Mouse (Mus musculus) heart, adult 8-10 months (tissue): ENCODE data around the gene Oit3. TPM values are rescaled to one million over a fixed set of nuclear protein-coding genes. Genes with fewer than 3 reads are reported as not detected.
A peak's percentile ranks its signal among the peaks of the same experiment; 100 is the strongest.
"Not testable (repeated sequence)": the region's sequence is repeated elsewhere in the genome, so short reads cannot be mapped to it uniquely, and the experiment has no call there.

Experiments
- DNase-seq: peaks from one replicate; pipeline ENCODE4 v3.0.0; 2022; ENCODE audit warnings: low spot score
- total RNA-seq, 4 experiments: library from RNA; stranded (reverse); gene quantifications; 2 replicates each; pipeline ENCODE4 v1.2.4; 2022

Oit3 gene
- total RNA-seq, 4 experiments from 2014 or later: 0.31 TPM; not detected in 3

GRCm38 (mm10) chr10:59429448-59430135 is 12.0 kb downstream of the Oit3 start:
- no peak for DNase-seq

DNA sequence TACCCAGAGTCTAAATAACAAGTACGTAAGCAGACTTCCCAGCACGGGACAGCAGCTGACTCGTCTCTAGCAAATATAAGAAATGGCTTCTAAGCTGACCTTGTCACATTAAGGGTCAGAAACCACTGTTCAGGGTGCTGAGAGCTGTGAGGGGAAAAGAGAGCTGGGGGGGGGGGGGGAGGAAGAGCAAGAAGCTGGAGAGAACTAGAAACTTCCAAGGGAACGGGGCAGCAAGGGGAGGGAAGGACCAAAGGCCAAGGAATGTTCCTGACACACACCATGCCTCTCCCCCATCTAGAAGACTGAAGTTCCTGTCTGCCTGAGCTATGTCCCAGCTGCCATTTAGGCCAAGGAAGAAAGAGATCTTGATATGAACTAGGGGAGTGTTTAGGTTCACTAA is 15.2 kb downstream of the Oit3 start:
- no peak for DNase-seq

- DNase-seq: peak; percentile 69
These were observed 16.2 kb downstream of the Oit3 start for GRCm38 (mm10) chr10:59425369-59425768.

GRCm38 (mm10) chr10:59424453-59424852 is 17.1 kb downstream of the Oit3 start:
- no peak for DNase-seq

DNA sequence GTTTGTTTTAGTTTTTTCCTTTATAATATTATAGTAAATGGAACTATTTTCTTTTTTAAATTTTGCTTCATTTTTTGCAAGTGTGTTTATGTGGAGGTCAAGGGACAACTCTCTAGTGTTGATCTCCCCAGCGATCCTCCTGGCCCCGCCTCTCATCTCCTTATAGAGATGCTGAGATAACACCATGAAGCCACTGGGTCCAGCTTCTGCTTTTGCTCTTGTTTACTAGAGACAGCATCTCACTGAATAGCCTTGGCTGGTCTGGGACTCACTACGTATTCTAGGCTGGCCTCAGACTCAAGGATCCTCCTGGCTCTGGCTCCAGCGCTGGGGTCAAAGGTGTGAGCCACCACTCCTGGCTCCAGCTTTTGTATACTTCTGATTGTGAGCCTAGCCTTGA is 22.1 kb downstream of the Oit3 start:
- no peak for DNase-seq

DNA sequence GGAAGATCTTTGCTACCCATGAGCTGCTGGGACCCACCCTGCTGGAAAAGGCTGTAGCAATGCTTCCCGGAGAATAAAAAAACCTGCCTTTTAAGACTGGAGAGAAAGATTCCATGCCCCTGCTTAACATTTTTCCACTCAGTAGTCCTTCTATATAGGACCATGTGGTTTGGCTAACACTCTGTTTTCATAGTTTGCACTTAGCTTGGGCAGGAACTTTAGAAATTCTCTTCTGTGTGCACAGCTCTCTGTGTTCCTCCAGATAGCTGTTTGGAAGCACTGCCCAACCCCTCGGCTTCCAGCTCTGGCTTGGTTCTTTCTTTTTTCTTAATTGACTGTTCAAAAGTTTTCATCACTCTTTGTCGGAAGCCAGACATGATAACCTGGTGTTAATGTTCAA is 25.0 kb downstream of the Oit3 start:
- DNase-seq: no peak

DNA sequence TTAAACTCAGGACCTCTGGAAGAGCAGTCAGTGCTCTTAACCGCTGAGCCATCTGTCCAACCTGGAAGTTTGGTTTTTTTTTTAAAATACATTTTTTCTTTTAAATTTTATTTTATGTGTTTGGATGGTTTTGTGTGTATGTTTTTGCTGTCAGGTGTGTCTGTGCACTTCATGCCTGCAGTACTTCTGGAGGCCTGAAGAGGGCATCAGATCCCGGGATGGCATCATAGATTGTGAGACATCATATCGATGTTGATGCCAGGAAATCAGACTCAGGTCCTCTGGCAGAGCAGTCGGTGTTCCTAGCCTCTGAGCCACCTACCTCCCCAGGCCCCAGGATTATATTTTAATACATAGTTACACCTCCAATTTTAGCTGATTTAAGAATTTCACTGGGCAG is 27.9 kb downstream of the Oit3 start:
- no peak for DNase-seq

DNA sequence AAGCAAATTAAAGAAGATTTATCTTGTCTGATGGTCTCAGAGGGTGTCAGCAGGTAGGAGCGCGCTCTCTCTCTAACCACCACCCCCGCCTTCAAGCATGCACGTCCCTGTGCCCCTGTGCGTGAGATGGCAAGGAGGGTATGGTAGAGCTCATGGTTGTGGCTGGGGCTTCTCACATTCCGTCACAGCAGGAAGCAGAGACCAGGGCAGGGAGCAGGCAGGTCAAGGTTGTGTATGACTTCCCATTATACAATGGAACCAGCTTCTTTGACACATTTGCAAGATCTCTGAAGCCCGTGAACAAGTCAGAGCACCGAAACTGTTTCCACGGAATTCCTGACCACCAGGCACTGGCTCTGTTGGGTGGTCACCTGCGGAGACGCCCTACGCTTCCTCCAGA is 31.3 kb downstream of the Oit3 start:
- no peak for DNase-seq

GRCm38 (mm10) chr10:59408499-59408898 is 33.1 kb downstream of the Oit3 start:
- DNase-seq: no peak

DNA sequence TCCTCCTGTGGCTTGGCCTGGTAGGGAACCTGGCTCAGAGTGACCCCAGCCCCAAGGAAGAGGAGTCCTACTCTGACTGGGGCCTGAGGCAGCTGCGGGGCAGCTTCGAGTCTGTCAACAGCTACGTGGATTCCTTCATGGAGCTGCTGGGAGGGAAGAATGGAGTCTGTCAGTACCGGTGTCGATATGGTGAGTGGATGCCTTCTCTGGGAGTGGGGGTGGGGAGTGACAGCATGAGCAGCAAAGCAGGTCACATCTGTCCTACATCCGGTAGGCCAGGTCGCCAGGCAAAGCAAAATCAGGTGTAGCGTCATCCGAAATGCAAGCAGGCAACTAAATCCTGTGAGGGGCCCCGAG is 37.8 kb downstream of the Oit3 start:
- no peak for DNase-seq

DNA sequence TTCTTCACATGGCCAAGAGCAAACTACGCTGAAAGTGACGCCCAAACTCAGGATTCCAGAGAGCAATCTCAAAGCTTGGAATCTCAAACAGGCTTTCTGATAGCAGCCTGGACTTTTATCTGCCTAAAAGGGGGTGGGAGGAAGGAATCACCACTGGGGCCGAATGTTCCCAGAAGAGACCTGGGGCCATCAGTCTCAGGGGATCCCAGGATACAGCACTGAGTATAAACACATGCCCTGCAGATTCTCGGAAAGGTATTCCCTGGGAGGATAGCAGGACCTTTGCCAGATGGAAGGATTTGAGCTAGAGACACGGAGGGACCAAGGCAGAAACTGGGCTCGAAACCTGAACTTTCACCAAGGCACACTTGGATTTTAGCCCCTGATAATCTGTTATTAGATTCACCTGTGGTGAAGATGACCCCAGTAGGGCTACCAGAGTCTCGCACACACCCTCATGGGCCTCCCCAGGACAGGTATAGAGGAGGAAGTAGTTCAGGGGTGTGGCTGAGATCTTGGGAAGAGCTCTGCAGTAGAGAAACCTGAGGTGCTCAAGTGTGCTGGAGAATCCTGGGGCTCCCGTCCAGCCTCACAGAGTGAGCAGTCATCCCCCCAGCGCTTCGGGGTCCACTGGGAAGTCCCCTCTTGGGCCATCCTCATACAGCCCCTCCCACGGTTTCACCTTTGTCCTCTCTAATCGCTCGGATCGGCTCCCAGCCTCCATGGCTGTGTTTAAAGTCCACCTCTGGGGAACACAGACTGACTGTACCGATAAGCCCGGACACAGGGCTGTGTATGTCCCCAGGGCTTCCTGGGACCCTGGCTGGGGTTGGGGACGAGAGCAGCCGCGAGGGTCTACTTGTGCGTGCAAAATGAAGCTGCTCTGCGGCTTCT is 38.4 kb downstream of the Oit3 start, which contains the start of gene Pla2g12b:
Gene Pla2g12b (plus strand): TSS at position 762 of the 894 bp plus-strand sequence.
- DNase-seq: no peak

GRCm38 (mm10) chr10:59395461-59395860 is 46.1 kb downstream of the Oit3 start, which contains the start of gene Gm10273:
Gene Gm10273 (plus strand): TSS chr10:59395632.
- DNase-seq: not testable (repeated sequence)

- no peak for DNase-seq
These were observed 49.7 kb downstream of the Oit3 start for GRCm38 (mm10) chr10:59391907-59392306.

DNA sequence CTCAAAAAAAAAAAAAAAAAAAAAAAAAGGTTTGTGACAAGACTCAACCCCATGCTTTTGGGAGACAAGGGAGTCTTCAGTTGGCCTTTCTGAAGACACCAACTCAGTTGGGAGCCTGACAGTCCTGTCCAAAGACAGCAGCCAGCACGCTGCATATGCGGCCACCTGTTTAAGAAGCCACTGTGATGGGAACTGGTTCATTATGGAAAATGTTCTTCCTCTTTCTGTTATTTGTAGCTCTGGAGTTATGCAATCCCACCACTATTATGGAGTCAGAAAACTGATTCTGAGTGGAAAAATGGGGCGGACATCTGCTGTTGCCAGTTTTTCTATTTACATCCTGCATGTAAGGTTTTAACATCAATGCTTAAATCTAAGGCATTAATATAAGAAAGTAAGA is 51.9 kb downstream of the Oit3 start:
- no peak for DNase-seq

DNA sequence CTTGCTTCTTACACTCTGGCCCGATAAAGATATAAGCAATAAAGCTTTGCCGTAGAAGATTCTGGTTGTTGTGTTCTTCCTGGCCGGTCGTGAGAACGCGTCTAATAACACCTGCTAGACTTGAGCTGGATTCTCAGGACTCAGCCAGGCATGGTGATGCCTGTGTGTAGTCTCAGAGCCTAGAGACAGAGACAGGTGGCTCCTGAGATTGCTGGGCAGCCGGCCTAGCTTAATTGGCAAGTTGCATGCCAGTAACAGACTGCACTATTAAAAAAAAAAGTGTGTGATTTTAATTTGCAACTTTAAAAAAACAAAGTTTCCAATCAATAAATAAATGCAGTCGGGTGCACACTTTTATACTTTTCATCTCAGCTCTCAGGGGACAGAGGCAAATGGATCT is 54.6 kb downstream of the Oit3 start:
- DNase-seq: no peak

- DNase-seq: not testable (repeated sequence)
These were observed 60.0 kb downstream of the Oit3 start for GRCm38 (mm10) chr10:59381563-59381962.

- DNase-seq: no peak
These were observed 61.2 kb downstream of the Oit3 start for GRCm38 (mm10) chr10:59380411-59380821.

DNA sequence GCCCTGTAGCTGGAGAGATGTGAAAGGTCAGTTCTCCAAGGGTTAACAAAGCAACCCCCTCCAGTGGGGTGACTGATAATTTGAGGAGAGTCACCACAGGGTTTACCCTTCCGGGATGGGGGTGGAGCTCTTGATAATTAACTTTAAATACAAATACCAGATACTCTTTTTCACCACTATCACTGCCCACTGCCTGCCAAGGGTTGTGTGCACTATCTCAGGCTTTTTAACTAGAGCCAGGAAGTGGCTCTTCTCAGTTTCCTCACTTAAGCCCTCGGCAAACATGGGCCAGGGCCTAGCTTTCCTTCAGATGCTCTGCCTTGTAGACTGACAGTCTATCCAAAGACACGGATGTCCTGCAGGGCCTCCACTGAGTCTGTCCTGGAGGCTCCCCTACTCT is 61.7 kb downstream of the Oit3 start:
- no peak for DNase-seq

GRCm38 (mm10) chr10:59378728-59379127 is 62.9 kb downstream of the Oit3 start:
- no peak for DNase-seq

- no peak for DNase-seq
These were observed 63.7 kb downstream of the Oit3 start for GRCm38 (mm10) chr10:59377906-59378305.
